Mouse (Mus musculus) mouse embryonic stem cell (cell line): Measurements from ENCODE around the gene Dnajc8.

Experiments used
- in situ Hi-C, 2 experiments: fragments of 300-500 bp; cut with MboI; formaldehyde crosslinking; loops; 1 replicate in 1 of 2; 3 replicates in 1 of 2; pipeline ENCODE4 v1.14.3; 2019 to 2020; ENCODE audit warnings: low sequenced_read_pairs in 2 of 2, low pct_unique_long_range_greater_than_20kb in 1 of 2, mixed read lengths in 1 of 2; ENCODE audit not compliant: unreplicated experiment in 1 of 2

The Dnajc8 gene

DNA sequence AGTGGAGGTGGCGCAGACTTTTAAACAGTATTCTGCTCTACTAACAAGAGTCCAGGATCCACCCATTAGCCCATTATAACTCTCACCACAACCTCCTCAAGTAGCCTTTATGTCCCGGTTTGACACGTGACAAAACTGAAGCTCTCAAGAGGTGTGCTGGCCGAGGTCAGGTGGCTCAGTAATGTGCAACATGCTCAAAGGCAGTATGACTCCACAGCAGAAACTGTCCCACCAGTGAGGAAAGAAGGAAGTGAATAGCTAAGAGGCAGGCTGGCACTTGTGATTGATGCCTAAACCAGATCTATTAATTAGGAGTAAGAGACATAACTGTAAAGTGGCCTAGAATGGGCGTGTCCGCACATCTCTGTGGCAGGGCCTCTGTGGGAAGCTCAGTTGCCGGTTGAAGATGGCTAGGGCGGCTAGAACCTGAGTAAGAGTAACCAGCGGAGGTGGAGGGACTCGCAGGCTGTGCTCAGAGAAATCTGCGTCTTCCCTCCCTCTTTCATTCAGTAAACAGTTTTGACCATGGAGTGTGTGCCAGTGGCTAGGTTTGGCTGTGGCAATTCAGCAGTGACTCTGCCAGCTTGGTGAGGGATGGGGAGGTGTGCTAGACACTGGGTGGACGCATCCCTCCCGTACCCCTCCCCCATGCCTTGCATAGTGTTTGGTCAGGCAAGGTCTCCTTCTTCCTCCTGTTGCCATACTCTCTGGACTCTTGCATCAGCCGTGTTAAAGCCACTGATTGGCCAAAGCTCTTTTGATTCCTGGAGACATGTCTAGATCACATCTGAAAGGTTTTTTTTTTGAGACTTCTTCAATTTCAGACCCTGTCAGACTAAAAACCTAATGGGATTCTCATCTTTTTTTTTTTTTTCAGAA lies 21.7 kb upstream of the Dnajc8 start:
- in situ Hi-C loops = no loop called here

- in situ Hi-C loops = no loop called here
These were observed 20.7 kb upstream of the Dnajc8 start for GRCm38 (mm10) chr4:132514555-132515135.

DNA sequence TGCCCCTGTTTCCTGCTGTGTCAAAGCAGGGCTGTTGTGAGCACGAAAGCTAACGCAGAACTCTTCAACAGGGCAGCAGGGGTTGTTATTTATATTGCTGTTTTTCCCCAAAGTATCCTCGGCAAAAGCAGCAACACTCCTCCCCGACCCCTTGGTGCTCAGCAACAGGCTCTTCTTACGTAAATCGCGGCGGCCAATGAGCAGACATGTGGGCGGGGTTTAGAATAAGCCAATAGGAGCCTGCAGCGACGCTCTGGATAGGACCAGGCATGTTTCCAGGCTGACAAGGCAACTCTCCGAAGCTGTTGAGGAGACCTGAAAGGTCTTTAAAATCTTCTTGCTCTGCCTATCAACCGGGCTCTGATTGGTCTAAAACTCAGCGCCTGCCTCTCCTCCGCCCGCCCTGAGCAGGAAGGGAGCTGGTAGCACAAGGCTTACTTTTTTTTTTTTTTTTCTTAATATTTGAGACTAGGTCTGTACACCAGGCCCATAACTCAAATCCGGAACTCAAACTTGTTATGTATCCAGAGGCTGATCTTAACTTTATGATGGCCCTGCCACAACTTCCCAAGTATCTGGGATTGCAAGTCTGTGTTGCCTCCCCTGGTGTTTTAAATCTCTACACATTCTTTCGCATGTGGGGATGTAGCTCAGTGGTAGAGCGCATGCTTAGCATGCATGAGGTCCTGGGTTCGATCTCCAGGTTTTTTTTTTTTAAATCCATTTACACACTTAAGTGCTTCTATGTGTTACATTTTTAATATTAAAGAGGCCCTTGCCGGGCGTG lies 19.8 kb upstream of the Dnajc8 start:
- in situ Hi-C loops = no loop called here

- in situ Hi-C loops = no loop called here
These were observed 17.3 kb upstream of the Dnajc8 start for GRCm38 (mm10) chr4:132518066-132518465.

DNA sequence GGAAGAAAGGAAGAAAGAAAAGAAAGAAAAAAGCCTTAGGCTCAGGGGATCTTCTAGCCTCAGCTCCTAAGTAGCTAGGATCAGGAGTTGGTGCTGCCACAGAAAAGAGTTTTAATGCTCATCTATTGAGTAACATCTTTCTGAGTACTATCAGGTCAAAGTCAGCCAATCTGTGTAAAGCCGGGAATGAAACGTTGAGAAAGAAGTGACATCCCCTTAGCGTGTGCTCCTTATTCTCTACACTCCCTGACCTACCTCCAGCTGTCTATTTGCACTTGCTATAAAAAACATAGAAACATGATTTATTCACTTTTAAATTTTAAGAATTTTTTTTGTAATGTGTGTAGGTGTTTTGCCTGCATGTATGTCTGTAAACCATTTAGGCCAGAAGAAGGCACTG lies 16.2 kb upstream of the Dnajc8 start:
- in situ Hi-C loops = no loop called here

DNA sequence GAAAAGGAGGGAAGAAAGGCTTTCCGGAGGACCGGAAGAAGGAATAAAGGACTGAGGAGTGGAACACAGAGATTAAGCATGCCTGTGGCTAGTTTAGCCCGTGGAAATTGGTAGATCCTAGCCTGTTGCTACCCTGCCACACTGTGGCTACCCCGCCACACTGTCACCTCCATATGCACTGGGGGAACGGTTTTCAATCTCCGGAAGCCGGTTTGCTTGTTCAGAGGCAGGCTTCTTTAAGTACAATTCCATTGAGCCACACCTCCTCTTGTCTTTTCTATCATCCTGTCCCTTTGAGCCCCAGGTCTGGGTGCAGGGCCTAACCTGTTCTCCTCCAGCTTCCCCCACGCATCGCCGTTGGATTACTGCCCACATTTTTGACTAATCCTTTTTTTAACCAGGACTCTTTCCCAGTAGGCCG lies 11.0 kb upstream of the Dnajc8 start:
- in situ Hi-C loops = no loop called here

DNA sequence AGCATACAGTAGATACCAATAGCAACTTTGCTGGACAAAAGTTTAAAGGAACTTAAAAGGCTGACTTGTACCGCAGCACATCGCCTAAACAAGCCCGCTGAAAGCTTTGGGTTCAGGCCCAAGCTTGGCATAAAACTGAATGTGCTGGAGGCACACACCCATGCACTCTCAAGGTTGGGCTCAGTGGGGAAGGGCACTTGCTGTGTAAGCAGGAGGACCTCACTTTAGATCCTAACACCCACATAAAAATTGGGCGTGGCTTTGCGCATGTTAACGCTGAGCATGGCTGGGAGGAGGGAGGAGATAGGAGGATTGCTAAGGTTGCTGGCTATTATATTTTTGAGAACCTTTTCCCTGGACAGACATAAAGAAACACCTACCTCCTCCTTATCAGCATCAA lies 10.5 kb upstream of the Dnajc8 start:
- in situ Hi-C loops = no loop called here

DNA sequence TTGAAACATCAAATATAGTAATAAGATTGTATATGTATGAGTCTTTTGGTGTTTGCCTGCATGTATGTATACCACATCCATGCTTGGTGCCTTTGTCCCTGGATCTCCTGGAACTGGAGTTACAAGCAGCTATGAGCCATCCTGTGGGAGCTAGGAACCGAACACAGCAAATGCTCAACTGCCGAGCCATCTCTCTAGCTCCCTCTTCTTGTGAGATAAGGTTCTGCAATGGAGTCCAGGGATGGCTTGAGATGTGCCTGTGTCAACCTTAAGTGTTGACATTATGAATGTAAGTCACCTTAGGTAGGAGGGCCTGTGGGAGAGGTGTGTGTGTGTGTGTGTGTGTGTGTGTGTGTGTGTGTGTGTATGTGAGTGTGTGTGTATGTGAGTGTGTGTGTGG lies 8.7 kb upstream of the Dnajc8 start:
- in situ Hi-C loops = no loop called here

DNA sequence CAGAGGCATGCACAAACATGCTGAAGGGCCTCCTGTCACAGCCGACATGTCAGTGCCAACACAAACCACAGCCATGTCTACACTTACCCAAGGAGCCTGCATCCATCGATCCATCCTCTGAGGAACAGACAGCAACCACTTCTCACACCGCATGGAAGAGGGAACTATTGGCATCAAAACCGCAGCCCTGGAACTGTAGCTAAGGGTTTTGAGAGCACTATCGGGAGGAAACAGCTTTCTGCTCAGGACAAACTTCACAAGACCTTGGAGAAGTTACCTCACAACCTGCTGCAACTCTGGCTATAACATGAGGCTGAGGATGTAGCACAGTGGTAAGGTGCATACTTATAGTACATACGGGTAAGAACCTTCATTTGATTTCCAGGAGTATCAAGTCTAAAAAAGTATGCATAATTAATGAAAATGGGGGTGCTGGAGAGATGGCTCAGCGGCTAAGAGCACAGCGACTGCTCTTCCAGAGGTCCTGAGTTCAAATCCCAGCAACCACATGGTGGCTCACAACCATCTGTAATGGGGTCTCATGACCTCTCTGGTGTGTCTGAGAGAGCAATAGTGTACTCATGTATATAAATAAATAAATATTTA lies 7.3 kb upstream of the Dnajc8 start:
- in situ Hi-C loops = no loop called here

GRCm38 (mm10) chr4:132529344-132529743 lies 6.0 kb upstream of the Dnajc8 start:
- in situ Hi-C loops = no loop called here

DNA sequence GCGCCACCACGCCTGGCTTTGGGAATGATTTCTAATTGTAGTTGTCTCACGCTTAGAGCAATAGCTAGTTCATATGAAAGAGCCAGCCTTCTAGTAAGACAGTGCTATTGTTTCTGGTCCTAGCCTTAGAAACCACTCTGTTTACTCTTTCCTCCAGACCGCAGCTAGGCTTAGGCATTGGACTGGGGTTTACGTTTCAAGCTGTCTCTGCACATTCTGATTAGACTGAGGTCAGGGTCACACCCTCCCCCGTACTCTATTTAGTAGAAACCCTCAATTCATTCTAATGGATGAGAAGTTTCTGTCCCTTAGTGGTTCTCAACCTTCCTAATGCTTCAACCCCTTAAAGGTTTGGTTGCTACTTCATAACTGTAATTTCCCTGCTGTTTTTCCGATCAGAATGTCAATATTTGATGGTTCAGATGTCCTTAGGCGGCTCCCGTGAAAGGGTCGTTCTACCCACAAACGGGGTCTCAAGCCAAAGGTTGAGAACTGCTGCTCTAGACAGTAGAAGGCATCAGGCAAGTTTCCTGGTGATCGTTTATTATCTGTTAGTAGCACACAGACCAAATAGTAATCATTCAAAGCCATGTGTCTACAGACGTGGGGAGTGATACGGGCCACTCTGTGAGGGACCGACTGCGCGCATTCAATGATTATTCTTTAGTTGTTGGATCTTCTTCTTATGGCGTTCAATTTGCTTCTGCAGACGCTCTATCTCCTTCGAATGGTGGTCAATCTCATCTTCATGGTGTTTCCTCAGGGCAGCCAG lies 5.1 kb upstream of the Dnajc8 start:
- in situ Hi-C loops = no loop called here

DNA sequence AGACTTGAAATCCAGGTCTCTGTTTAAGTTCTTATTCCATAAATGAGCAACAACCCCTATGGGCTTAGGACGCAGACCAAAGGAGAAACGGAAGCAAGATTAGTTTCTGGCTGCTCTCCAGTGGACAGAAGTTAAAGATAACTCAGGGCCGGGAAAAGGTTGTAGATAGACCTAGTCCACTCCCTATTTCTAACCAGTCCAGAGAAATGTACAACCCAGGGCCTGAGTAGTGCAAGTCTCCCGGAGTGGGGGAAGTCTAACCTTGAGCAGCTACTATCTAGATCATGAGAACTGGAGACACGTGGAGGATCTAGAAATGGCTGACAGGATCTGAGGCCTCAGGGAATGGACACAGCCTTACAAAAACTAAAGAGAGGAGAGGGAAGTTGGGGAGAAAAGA lies 2.9 kb upstream of the Dnajc8 start:
- in situ Hi-C loops = no loop called here

DNA sequence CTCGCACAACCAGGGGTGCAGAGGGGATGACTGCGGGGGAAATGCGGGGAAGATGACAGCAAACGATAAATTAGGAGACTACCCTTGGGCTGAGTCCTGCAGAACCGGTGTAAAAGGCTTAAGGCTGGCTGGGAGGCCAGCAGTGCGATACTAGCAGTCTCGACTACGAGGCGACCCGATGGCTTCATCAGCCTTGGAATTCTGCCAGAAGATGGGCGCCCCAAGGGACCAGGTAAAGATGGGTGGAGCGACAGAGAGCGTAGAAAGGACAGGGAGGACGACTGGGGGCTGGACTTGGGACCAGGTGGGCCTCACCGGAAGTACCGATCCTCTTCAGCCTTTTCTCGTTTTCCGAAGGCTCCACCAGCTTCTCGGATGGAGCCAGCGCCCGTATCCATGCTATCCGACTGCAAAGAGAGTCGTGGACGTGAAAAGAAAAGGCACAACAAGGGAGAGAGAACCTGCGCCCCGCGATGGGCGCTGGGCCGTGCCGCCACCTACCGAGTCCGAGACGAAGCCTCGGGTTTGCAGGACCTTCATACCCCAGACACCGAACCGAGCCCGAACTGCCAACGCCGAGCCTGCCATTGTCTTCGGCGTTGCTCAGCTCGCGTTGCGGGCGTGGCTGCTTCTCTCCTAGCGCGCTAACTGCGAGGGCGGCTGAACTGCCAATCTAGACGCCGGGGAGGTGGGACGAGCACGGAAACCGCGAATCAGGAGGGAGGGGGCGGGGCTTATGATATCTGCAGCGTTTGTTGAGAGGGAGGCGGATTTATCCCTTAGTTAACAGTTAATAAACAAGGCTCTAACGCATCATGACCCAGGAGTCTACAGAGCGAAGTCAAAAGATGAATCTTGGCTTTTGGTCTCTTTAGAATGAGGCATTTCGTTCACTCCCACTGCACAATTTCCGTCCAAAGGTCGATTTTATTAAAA lies 2.1 kb upstream of the Dnajc8 start, which contains the start of gene Atpif1:
Atpif1 (minus strand) TSS at position 679 of the 936 bp plus-strand sequence.
- in situ Hi-C loops = no loop called here

- in situ Hi-C loops = no loop called here
These were observed 4.1 kb downstream of the Dnajc8 start for GRCm38 (mm10) chr4:132539481-132539880.

GRCm38 (mm10) chr4:132541413-132541812 lies 6.1 kb downstream of the Dnajc8 start:
- in situ Hi-C loops = no loop called here

DNA sequence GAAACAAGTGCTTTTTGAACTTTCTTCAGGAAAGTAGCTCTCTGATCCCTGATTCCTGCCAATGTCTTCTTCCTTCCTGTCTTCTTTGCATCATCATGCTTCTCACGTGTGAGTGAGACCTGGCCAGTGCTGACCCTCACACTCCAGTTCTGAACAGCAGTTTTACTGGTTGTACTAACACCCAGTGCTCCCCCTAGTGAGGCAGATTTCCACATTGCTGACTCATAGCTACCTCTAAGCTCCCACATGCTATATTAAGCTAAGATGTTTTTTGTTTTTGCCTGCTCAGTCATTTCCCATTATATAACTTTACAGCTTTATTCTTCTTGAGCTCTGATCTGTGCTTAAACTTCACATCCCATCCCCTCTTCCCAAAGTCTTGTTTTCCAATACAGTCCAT lies 7.4 kb downstream of the Dnajc8 start:
- in situ Hi-C loops = no loop called here

- in situ Hi-C loops = no loop called here
These were observed 10.5 kb downstream of the Dnajc8 start for GRCm38 (mm10) chr4:132545851-132546250.
